Mouse (Mus musculus) heart, postnatal 0 days (tissue): ENCODE data around the gene Vwa7.

Experiments used
- CTCF ChIP-seq: IDR thresholded peaks from 2 replicates; pipeline ENCODE4 v1.5.1; 2016; ENCODE audit warnings: antibody characterized with exemption, control low read depth, low read depth
- EP300 ChIP-seq: IDR thresholded peaks from 2 replicates; pipeline ENCODE4 v1.6.1; 2016; ENCODE audit warnings: antibody characterized with exemption, low read depth

- TF ChIP-seq CTCF (no peak), EP300 (no peak)
Measured at GRCm38 (mm10) chr17:35009586-35009985, 6.8 kb upstream of the Vwa7 start.
